ENCODE assay signal across 8 mouse cellular contexts in genomic region chr17:34629221-34629751, GRCm38 (mm10). TPM values are rescaled to one million over a fixed set of nuclear protein-coding genes. Genes with fewer than 3 reads are reported as not detected.
DNase-seq lines count a peak whose midpoint lies in the region; ATAC-seq and TF ChIP-seq lines count a peak whose summit lies in the region.

Prrt1 (plus strand) TSS chr17:34629533.

- peaks cover 10% of the 10 kb centered on the region for H3K36me3 ChIP-seq in kidney, embryonic 15.5 days
- H3K36me3 ChIP-seq in forebrain, embryonic 13.5 days (ENCODE audit: poor library complexity, severe bottlenecking), result 0 out of 2 replicates have a peak, but pooled peaks cover 7% of the 10 kb centered on the region
- no peaks in the 10 kb centered on the region for H3K36me3 ChIP-seq in myocyte (ENCODE audit: control insufficient read depth, insufficient read depth)

- no peak within 1 kb of the TSS for H3ac ChIP-seq in myocyte (ENCODE audit: control insufficient read depth, insufficient read length)

- peak within 1 kb of the TSS; percentile 95 for H3K27ac ChIP-seq in kidney, embryonic 15.5 days
- H3K27ac ChIP-seq in bone marrow macrophage, adult 2 months (ENCODE audit: insufficient read depth, low read depth, low read length), result peak within 1 kb of the TSS; percentile 96
- H3K27ac ChIP-seq in forebrain, embryonic 13.5 days, result peak within 1 kb of the TSS; percentile 88

- peak within 1 kb of the TSS; percentile 46 for H3K9ac ChIP-seq in kidney, embryonic 15.5 days
- H3K9ac ChIP-seq in forebrain, embryonic 13.5 days, result peak within 1 kb of the TSS; percentile 80

- DNase-seq in kidney, adult 9 months, result no peak
- peak in 1 of 2 experiments; percentile 68 for DNase-seq in layer of hippocampus, postnatal 36 days
- DNase-seq in urinary bladder, postnatal 36 days (ENCODE audit: low spot score in 2 of 2), result no peak
- DNase-seq in gastrocnemius, postnatal 4 days (ENCODE audit: low spot score in 2 of 2), result no peak

- peaks cover 28% of the 10 kb centered on the region for H3K27me3 ChIP-seq in kidney, embryonic 15.5 days
- H3K27me3 ChIP-seq in forebrain, embryonic 13.5 days, result peaks cover 43% of the 10 kb centered on the region
- H3K27me3 ChIP-seq in myocyte (ENCODE audit: control insufficient read depth, insufficient read depth, insufficient read length), result peaks cover 44% of the 10 kb centered on the region

- peaks cover 70% of the 10 kb centered on the region for H3K4me1 ChIP-seq in kidney, embryonic 15.5 days
- H3K4me1 ChIP-seq in bone marrow macrophage, adult 2 months (ENCODE audit: control insufficient read depth, insufficient read depth, low read length), result peaks cover 34% of the 10 kb centered on the region
- H3K4me1 ChIP-seq in forebrain, embryonic 13.5 days, result peaks cover 60% of the 10 kb centered on the region

- WGBS in kidney, embryonic 15.5 days, result 2% methylated on average over 16 of the region's 16 CpGs
- WGBS in forebrain, embryonic 13.5 days, result 3% methylated on average over 14 of the region's 16 CpGs

- no peak for TF ChIP-seq CTCF in bone marrow macrophage, adult 2 months (IDR thresholded peaks at IDR 0.05; ENCODE audit: low read depth, low read length)

- TF ChIP-seq POLR2A in bone marrow macrophage, adult 2 months (IDR thresholded peaks at IDR 0.05; ENCODE audit: borderline replicate concordance, low read depth, low read length), result no peak
- TF ChIP-seq POLR2A in myocyte (IDR thresholded peaks at IDR 0.05; ENCODE audit: insufficient read length, low read depth), result no peak

- H3K9me3 ChIP-seq in kidney, embryonic 15.5 days (replicated peaks), result no peaks in the 10 kb centered on the region
- H3K9me3 ChIP-seq in forebrain, embryonic 13.5 days (replicated peaks), result no peaks in the 10 kb centered on the region

- peak within 1 kb of the TSS; percentile 94 for H3K4me2 ChIP-seq in kidney, embryonic 15.5 days
- peak within 1 kb of the TSS; percentile 93 for H3K4me2 ChIP-seq in forebrain, embryonic 13.5 days
- H3K4me2 ChIP-seq in myocyte (ENCODE audit: low read depth), result peak within 1 kb of the TSS; percentile 70

- no peaks in the 10 kb centered on the region for H3K79me2 ChIP-seq in myocyte (ENCODE audit: control insufficient read depth, insufficient read depth)

- no peak for ATAC-seq in kidney, embryonic 15.5 days (replicated peaks; ENCODE audit: low FRiP score)
- peak; percentile 36; the same call in 1 of the 2 replicates for ATAC-seq in forebrain, embryonic 13.5 days

- H3K4me3 ChIP-seq in kidney, embryonic 15.5 days (replicated peaks), result peak within 1 kb of the TSS; percentile 76
- peak within 1 kb of the TSS; percentile 69 for H3K4me3 ChIP-seq in bone marrow macrophage, adult 2 months (ENCODE audit: insufficient read depth, low read length)
- peak within 1 kb of the TSS; percentile 81 for H3K4me3 ChIP-seq in forebrain, embryonic 13.5 days
- H3K4me3 ChIP-seq in myocyte, result peak within 1 kb of the TSS; percentile 42

TF ChIP-seq in myocyte, 11 proteins besides CTCF, POLR2A, EP300 and RAD21:
- TF ChIP-seq REST (IDR thresholded peaks at IDR 0.05; ENCODE audit: insufficient read depth, insufficient read length), result no peak
- no peak for TF ChIP-seq SRF (IDR thresholded peaks at IDR 0.05; ENCODE audit: control insufficient read depth, insufficient read length, low read depth)
- no peak for TF ChIP-seq MYOG (IDR thresholded peaks at IDR 0.05; ENCODE audit: control insufficient read depth in 1 of 3, insufficient read depth in 1 of 3, insufficient read length in 2 of 3, low read depth in 2 of 3)
- no peak for TF ChIP-seq E2F4 (IDR thresholded peaks at IDR 0.05; ENCODE audit: insufficient read depth)
- TF ChIP-seq USF1 (IDR thresholded peaks at IDR 0.05; ENCODE audit: low read depth), result no peak
- no peak for TF ChIP-seq MYOD1 (IDR thresholded peaks at IDR 0.05; ENCODE audit: control insufficient read depth in 1 of 3, insufficient read length in 2 of 3, low read depth in 2 of 3)
- no peak for TF ChIP-seq CEBPB (IDR thresholded peaks at IDR 0.05; ENCODE audit: insufficient read depth, poor library complexity, severe bottlenecking)
- TF ChIP-seq MAX (IDR thresholded peaks at IDR 0.05; ENCODE audit: low read depth), result no peak
- TF ChIP-seq POLR2AphosphoS2 (IDR thresholded peaks at IDR 0.05; ENCODE audit: insufficient read length, low read depth), result no peak
- no peak for TF ChIP-seq TCF12 (IDR thresholded peaks at IDR 0.05; ENCODE audit: insufficient read depth, poor library complexity, severe bottlenecking)
- no peak for TF ChIP-seq TCF3 (IDR thresholded peaks at IDR 0.05; ENCODE audit: insufficient read length, low read depth)

RNA-seq across cellular contexts. Expression of gene Prrt1, which starts in this region (rescaled TPM):
- polyA plus RNA-seq in kidney, embryonic 15.5 days (2015; fragmentation: Nextera tagmentation; extraction: Ambion mirVana), result 0.24 and 0.35 TPM in 2 replicates
- polyA plus RNA-seq in bone marrow macrophage, adult 2 months (2012; ENCODE audit: insufficient read depth, insufficient read length, missing spikeins), result 0.76 and 1.3 TPM in 2 replicates
- polyA plus RNA-seq in forebrain, embryonic 13.5 days (2015; fragmentation: Nextera tagmentation; extraction: Ambion mirVana), result 2.8 and 6.0 TPM in 2 replicates
- total RNA-seq in layer of hippocampus, postnatal 36 days (2021), result 100 to 1,000 TPM; 317 to 352 TPM
- polyA plus RNA-seq in myocyte (2012; fragmentation: generic; extraction: Trizol), result not detected
- total RNA-seq in gastrocnemius, postnatal 4 days (2021), result under 1 TPM; 0.34 to 0.76 TPM

Comparison
In these comparisons a context has a peak if more than half of its experiments do, and no peak if none do; other contexts are left out.
1. RNA of gene Prrt1 (total RNA-seq): 317 to 352 TPM in layer of hippocampus, postnatal 36 days; 0.34 to 0.76 TPM in gastrocnemius, postnatal 4 days; every median in the first group is over 100 times any median in the second.
2. Peak in every context shown above with its lines, with median percentiles within 50 percentile points of each other: H3K27ac ChIP-seq, H3K4me2 ChIP-seq and H3K4me3 ChIP-seq.